Mouse (Mus musculus): ENCODE measurements around the gene Ccdc9. TPM values are rescaled to one million over a fixed set of nuclear protein-coding genes. Genes with fewer than 3 reads are reported as not detected.

Gene Ccdc9
- polyA plus RNA-seq, 1 experiment = 24.9 TPM

- peaks cover 9% of the 10 kb centered on the region for H3K27me3 ChIP-seq (ENCODE audit: control insufficient read depth, insufficient read depth, low read length)
- H3K27ac ChIP-seq (ENCODE audit: insufficient read depth, low read depth, low read length) = no peak overlapping the region
- no peaks in the 10 kb centered on the region for H3K36me3 ChIP-seq (ENCODE audit: control insufficient read depth, insufficient read depth, low read length)
- H3K4me1 ChIP-seq (ENCODE audit: control insufficient read depth, insufficient read depth, insufficient read length, low read length) = peaks cover 10% of the 10 kb centered on the region
- 2% methylated on average over 52 of the region's 52 CpGs for WGBS
- TF ChIP-seq POLR2A (IDR thresholded peaks at IDR 0.05; ENCODE audit: low read depth, low read length) (no peak), CTCF (IDR thresholded peaks at IDR 0.05; ENCODE audit: extremely low read depth, insufficient read length, insufficient replicate concordance, low read depth, low read length) (no peak)
- H3K4me3 ChIP-seq (ENCODE audit: low read depth, low read length) = peak overlapping the region; percentile 46
Measured at GRCm38 (mm10) chr7:16299419-16300035, 12.9 kb upstream of the Ccdc9 start.

- no peak overlapping the region for H3K27ac ChIP-seq (ENCODE audit: insufficient read depth, low read depth, low read length)
- no peaks in the 10 kb centered on the region for H3K36me3 ChIP-seq (ENCODE audit: control insufficient read depth, insufficient read depth, low read length)
- H3K4me3 ChIP-seq (ENCODE audit: low read depth, low read length) = no peak overlapping the region
- WGBS = 81% methylated on average over 5 of the region's 5 CpGs
- TF ChIP-seq CTCF (IDR thresholded peaks at IDR 0.05; ENCODE audit: extremely low read depth, insufficient read length, insufficient replicate concordance, low read depth, low read length) (no peak), POLR2A (IDR thresholded peaks at IDR 0.05; ENCODE audit: low read depth, low read length) (no peak)
- peaks cover 9% of the 10 kb centered on the region for H3K27me3 ChIP-seq (ENCODE audit: control insufficient read depth, insufficient read depth, low read length)
- peaks cover 10% of the 10 kb centered on the region for H3K4me1 ChIP-seq (ENCODE audit: control insufficient read depth, insufficient read depth, insufficient read length, low read length)
Measured at GRCm38 (mm10) chr7:16298927-16299326, 12.3 kb upstream of the Ccdc9 start.

GRCm38 (mm10) chr7:16297616-16298015 is 11.0 kb upstream of the Ccdc9 start:
- peaks cover 10% of the 10 kb centered on the region for H3K4me1 ChIP-seq (ENCODE audit: control insufficient read depth, insufficient read depth, insufficient read length, low read length)
- H3K36me3 ChIP-seq (ENCODE audit: control insufficient read depth, insufficient read depth, low read length) = no peaks in the 10 kb centered on the region
- peaks cover 9% of the 10 kb centered on the region for H3K27me3 ChIP-seq (ENCODE audit: control insufficient read depth, insufficient read depth, low read length)
- no peak overlapping the region for H3K4me3 ChIP-seq (ENCODE audit: low read depth, low read length)
- no peak for TF ChIP-seq POLR2A (IDR thresholded peaks at IDR 0.05; ENCODE audit: low read depth, low read length)
- no peak for TF ChIP-seq CTCF (IDR thresholded peaks at IDR 0.05; ENCODE audit: extremely low read depth, insufficient read length, insufficient replicate concordance, low read depth, low read length)
- 63% methylated on average over 2 of the region's 2 CpGs for WGBS
- no peak overlapping the region for H3K27ac ChIP-seq (ENCODE audit: insufficient read depth, low read depth, low read length)

GRCm38 (mm10) chr7:16296766-16297390 is 10.3 kb upstream of the Ccdc9 start:
- Histone ChIP-seq H3K4me3 (ENCODE audit: low read depth, low read length) (peak overlapping the region; percentile 44), H3K4me1 (ENCODE audit: control insufficient read depth, insufficient read depth, insufficient read length, low read length) (peaks cover 10% of the 10 kb centered on the region), H3K27ac (ENCODE audit: insufficient read depth, low read depth, low read length) (peak overlapping the region; percentile 53), H3K27me3 (ENCODE audit: control insufficient read depth, insufficient read depth, low read length) (peaks cover 9% of the 10 kb centered on the region), H3K36me3 (ENCODE audit: control insufficient read depth, insufficient read depth, low read length) (no peaks in the 10 kb centered on the region)
- 5% methylated on average over 22 of the region's 22 CpGs for WGBS
- peak; percentile 51; the same call in 1 of the 2 replicates for TF ChIP-seq POLR2A (IDR thresholded peaks at IDR 0.05; ENCODE audit: low read depth, low read length)
- peak; percentile 26; the same call in 1 of the 2 replicates for TF ChIP-seq CTCF (IDR thresholded peaks at IDR 0.05; ENCODE audit: extremely low read depth, insufficient read length, insufficient replicate concordance, low read depth, low read length)

- H3K27me3 ChIP-seq (ENCODE audit: control insufficient read depth, insufficient read depth, low read length) = peaks cover 9% of the 10 kb centered on the region
- H3K27ac ChIP-seq (ENCODE audit: insufficient read depth, low read depth, low read length) = peak overlapping the region; percentile 53
- TF ChIP-seq CTCF (IDR thresholded peaks at IDR 0.05; ENCODE audit: extremely low read depth, insufficient read length, insufficient replicate concordance, low read depth, low read length) = no peak
- TF ChIP-seq POLR2A (IDR thresholded peaks at IDR 0.05; ENCODE audit: low read depth, low read length) = no peak
- peaks cover 10% of the 10 kb centered on the region for H3K4me1 ChIP-seq (ENCODE audit: control insufficient read depth, insufficient read depth, insufficient read length, low read length)
- 38% methylated on average over 2 of the region's 2 CpGs for WGBS
- H3K4me3 ChIP-seq (ENCODE audit: low read depth, low read length) = no peak overlapping the region
- no peaks in the 10 kb centered on the region for H3K36me3 ChIP-seq (ENCODE audit: control insufficient read depth, insufficient read depth, low read length)
Measured at GRCm38 (mm10) chr7:16296146-16296545, 9.6 kb upstream of the Ccdc9 start.

- H3K4me1 ChIP-seq (ENCODE audit: control insufficient read depth, insufficient read depth, insufficient read length, low read length) = peaks cover 10% of the 10 kb centered on the region
- TF ChIP-seq POLR2A (IDR thresholded peaks at IDR 0.05; ENCODE audit: low read depth, low read length) (no peak), CTCF (IDR thresholded peaks at IDR 0.05; ENCODE audit: extremely low read depth, insufficient read length, insufficient replicate concordance, low read depth, low read length) (no peak)
- H3K36me3 ChIP-seq (ENCODE audit: control insufficient read depth, insufficient read depth, low read length) = no peaks in the 10 kb centered on the region
- 2% methylated on average over 41 of the region's 41 CpGs for WGBS
- H3K4me3 ChIP-seq (ENCODE audit: low read depth, low read length) = peak overlapping the region; percentile 75
- H3K27me3 ChIP-seq (ENCODE audit: control insufficient read depth, insufficient read depth, low read length) = peaks cover 9% of the 10 kb centered on the region
- peak overlapping the region; percentile 95 for H3K27ac ChIP-seq (ENCODE audit: insufficient read depth, low read depth, low read length)
Measured at GRCm38 (mm10) chr7:16295321-16295900, 8.8 kb upstream of the Ccdc9 start.

- Histone ChIP-seq H3K27ac (ENCODE audit: insufficient read depth, low read depth, low read length) (peak overlapping the region; percentile 95), H3K27me3 (ENCODE audit: control insufficient read depth, insufficient read depth, low read length) (peaks cover 4% of the 10 kb centered on the region), H3K4me3 (ENCODE audit: low read depth, low read length) (peak overlapping the region; percentile 75), H3K4me1 (ENCODE audit: control insufficient read depth, insufficient read depth, insufficient read length, low read length) (peaks cover 9% of the 10 kb centered on the region), H3K36me3 (ENCODE audit: control insufficient read depth, insufficient read depth, low read length) (no peaks in the 10 kb centered on the region)
- WGBS = under 1% methylated on average over 23 of the region's 23 CpGs
- TF ChIP-seq CTCF (IDR thresholded peaks at IDR 0.05; ENCODE audit: extremely low read depth, insufficient read length, insufficient replicate concordance, low read depth, low read length) = peak; percentile 91
- TF ChIP-seq POLR2A (IDR thresholded peaks at IDR 0.05; ENCODE audit: low read depth, low read length) = peak; percentile 41; the same call in 1 of the 2 replicates
Measured at GRCm38 (mm10) chr7:16294837-16295236, 8.2 kb upstream of the Ccdc9 start.
